Mouse (Mus musculus): Measurements from ENCODE around the gene Olfr613. TPM values are rescaled to one million over a fixed set of nuclear protein-coding genes. Genes with fewer than 3 reads are reported as not detected.
"Not testable (repeated sequence)": the region's sequence is repeated elsewhere in the genome, so short reads cannot be mapped to it uniquely, and the experiment has no call there.

The Olfr613 gene
- polyA plus RNA-seq (2012; rRNA removed) = not detected in 2 replicates

DNA sequence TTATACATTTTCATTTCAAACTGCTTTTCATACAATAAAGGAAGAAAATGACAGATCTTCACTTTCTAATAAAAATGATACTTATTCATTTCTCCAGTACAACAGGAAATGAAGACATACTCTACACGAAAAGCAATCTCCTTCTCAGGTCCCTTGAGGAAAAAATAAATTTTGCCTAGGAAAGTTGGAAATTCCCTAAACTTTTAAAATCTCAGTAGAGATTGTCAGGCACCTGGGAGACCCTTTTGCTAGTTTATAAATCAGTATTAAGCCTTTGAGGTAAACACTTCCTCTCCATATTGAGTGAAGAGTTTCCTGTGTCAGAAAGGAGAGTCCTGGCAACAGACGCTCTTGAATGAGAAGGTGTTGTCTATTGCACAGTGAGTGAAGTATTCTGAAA is at the start of gene Olfr613:
TSS of gene Olfr613 (plus strand) at position 301 of the 400 bp plus-strand sequence.
- H3K27me3 ChIP-seq (ENCODE audit: control insufficient read depth, insufficient read depth, low read length) = no peaks in the 10 kb centered on the region
- no peak within 1 kb of the TSS for H3K4me3 ChIP-seq (ENCODE audit: low read depth, low read length)
- no peaks in the 10 kb centered on the region for H3K36me3 ChIP-seq (ENCODE audit: control insufficient read depth, insufficient read depth, low read length)
- 72% methylated on average over 2 of the region's 2 CpGs for WGBS
- TF ChIP-seq POLR2A (IDR thresholded peaks at IDR 0.05; ENCODE audit: low read depth, low read length) = no peak
- no peak for TF ChIP-seq CTCF (IDR thresholded peaks at IDR 0.05; ENCODE audit: extremely low read depth, insufficient read length, insufficient replicate concordance, low read depth, low read length)
- no peak within 1 kb of the TSS for H3K27ac ChIP-seq (ENCODE audit: insufficient read depth, low read depth, low read length)
- H3K4me1 ChIP-seq (ENCODE audit: control insufficient read depth, insufficient read depth, insufficient read length, low read length) = no peaks in the 10 kb centered on the region

DNA sequence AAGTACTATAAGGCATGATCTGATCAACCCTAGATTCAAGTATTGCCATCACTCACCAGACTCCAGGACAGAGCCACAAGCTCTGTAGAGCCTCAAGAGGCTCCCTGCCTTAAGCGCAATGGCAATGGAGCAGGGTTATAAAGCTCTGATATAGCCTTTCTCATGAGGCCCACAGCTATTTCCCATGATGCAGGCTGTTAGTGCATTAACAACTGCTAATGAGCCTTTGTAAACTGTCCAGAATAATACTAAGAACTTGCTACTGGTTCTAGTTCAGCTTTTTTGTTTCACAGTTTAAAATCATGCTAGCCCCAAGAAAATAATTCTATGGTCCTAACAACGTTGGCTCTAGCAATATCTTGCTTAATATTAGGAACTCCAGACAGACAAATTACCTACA is 35.9 kb upstream of the Olfr613 start, which contains the start of gene Olfr610:
TSS of gene Olfr610 (minus strand) at position 101 of the 400 bp plus-strand sequence.
- WGBS = 80% methylated on average over 2 of the region's 2 CpGs
- no peaks in the 10 kb centered on the region for H3K36me3 ChIP-seq (ENCODE audit: control insufficient read depth, insufficient read depth, low read length)
- H3K4me1 ChIP-seq (ENCODE audit: control insufficient read depth, insufficient read depth, insufficient read length, low read length) = no peaks in the 10 kb centered on the region
- no peak within 1 kb of the TSS for H3K4me3 ChIP-seq (ENCODE audit: low read depth, low read length)
- TF ChIP-seq CTCF (IDR thresholded peaks at IDR 0.05; ENCODE audit: extremely low read depth, insufficient read length, insufficient replicate concordance, low read depth, low read length) (no peak), POLR2A (IDR thresholded peaks at IDR 0.05; ENCODE audit: low read depth, low read length) (no peak)
- H3K27ac ChIP-seq (ENCODE audit: insufficient read depth, low read depth, low read length) = no peak within 1 kb of the TSS
- H3K27me3 ChIP-seq (ENCODE audit: control insufficient read depth, insufficient read depth, low read length) = no peaks in the 10 kb centered on the region

DNA sequence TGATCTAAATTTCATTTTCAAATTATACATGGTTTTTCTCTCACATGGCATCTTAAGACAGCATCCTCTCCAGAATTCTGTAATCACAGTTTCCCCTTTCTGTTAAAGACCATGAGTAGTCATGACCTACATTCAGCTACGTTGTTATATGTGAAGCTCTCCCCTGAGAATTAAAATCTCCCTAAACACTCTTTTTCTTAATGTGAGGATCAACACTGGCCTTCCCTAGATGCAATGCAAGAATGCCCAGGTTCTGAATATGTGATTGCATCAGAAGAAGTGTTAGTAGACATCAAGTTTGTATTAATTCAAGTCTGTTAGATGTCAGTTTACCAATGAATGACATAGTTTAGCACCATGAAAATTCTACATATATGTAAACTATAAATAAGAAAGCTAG is 27.1 kb upstream of the Olfr613 start, which contains the start of gene Olfr611:
TSS of gene Olfr611 (minus strand) at position 101 of the 400 bp plus-strand sequence.
- H3K27ac ChIP-seq (ENCODE audit: insufficient read depth, low read depth, low read length); H3K36me3 ChIP-seq (ENCODE audit: control insufficient read depth, insufficient read depth, low read length); H3K27me3 ChIP-seq (ENCODE audit: control insufficient read depth, insufficient read depth, low read length); H3K4me3 ChIP-seq (ENCODE audit: low read depth, low read length); H3K4me1 ChIP-seq (ENCODE audit: control insufficient read depth, insufficient read depth, insufficient read length, low read length): not testable (repeated sequence)
- WGBS = 49% methylated on average over 1 of the region's 1 CpGs

DNA sequence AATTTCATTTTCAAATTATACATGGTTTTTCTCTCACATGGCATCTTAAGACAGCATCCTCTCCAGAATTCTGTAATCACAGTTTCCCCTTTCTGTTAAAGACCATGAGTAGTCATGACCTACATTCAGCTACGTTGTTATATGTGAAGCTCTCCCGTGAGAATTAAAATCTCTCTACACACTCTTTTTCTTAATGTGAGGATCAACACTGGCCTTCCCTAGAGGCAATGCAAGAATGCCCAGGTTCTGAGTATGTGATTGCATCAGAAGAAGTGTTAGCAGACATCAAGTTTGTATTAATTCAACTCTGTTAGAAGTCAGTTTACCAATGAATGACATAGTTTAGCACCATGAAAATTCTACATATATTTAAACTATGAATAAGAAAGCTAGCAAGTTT is 5.3 kb upstream of the Olfr613 start, which contains the start of gene Olfr612:
TSS of gene Olfr612 (minus strand) at position 101 of the 400 bp plus-strand sequence.
- H3K4me1 ChIP-seq (ENCODE audit: control insufficient read depth, insufficient read depth, insufficient read length, low read length); H3K27ac ChIP-seq (ENCODE audit: insufficient read depth, low read depth, low read length); H3K4me3 ChIP-seq (ENCODE audit: low read depth, low read length); H3K36me3 ChIP-seq (ENCODE audit: control insufficient read depth, insufficient read depth, low read length); H3K27me3 ChIP-seq (ENCODE audit: control insufficient read depth, insufficient read depth, low read length): not testable (repeated sequence)
- WGBS = 79% methylated on average over 2 of the region's 2 CpGs

DNA sequence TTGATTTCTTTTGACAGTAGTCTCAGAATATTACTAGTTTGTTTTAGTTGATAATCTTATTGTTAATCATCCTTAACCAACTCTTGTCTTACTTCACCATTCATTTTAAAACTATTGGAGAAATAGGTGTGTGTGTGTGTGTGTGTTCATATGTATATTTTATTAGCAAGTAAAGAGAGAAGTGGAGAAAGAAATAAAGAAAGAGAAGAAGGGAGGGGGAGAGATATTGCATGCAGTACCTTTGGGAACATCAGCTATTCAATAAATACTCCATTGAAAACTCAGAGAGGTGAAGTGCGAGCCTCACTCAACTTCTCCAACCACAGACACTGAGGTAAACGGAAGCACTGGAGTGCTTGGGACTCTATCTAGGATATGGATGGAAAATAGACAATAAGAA is 7.9 kb downstream of the Olfr613 start, which contains the start of gene Olfr615:
TSS of gene Olfr615 (plus strand) at position 301 of the 400 bp plus-strand sequence.
- 84% methylated on average over 2 of the region's 2 CpGs for WGBS
- TF ChIP-seq CTCF (IDR thresholded peaks at IDR 0.05; ENCODE audit: extremely low read depth, insufficient read length, insufficient replicate concordance, low read depth, low read length) (no peak), POLR2A (IDR thresholded peaks at IDR 0.05; ENCODE audit: low read depth, low read length) (no peak)
- H3K4me3 ChIP-seq (ENCODE audit: low read depth, low read length) = no peak within 1 kb of the TSS
- H3K27ac ChIP-seq (ENCODE audit: insufficient read depth, low read depth, low read length) = no peak within 1 kb of the TSS
- no peaks in the 10 kb centered on the region for H3K36me3 ChIP-seq (ENCODE audit: control insufficient read depth, insufficient read depth, low read length)
- no peaks in the 10 kb centered on the region for H3K4me1 ChIP-seq (ENCODE audit: control insufficient read depth, insufficient read depth, insufficient read length, low read length)
- H3K27me3 ChIP-seq (ENCODE audit: control insufficient read depth, insufficient read depth, low read length) = no peaks in the 10 kb centered on the region

DNA sequence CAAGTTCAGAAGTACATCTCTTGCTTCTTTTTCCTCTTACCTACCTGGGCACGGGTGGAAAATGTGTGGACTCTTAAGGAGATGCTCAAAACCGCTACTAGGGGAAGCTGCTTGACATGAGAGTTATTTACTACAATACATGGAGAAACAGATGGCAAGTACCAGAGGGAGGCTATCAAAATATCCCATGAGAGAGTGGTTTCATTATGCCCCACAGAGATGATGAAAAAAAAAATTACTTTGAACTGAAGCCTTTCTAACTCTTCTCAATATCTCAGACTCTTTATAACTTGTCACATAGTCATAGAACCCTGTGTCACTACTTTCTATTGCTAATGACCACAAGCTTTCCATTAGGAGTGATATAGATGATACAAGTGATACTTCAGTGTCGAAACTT is 21.2 kb downstream of the Olfr613 start, which contains the start of gene Olfr616:
TSS of gene Olfr616 (minus strand) at position 101 of the 400 bp plus-strand sequence.
- Histone ChIP-seq H3K36me3 (ENCODE audit: control insufficient read depth, insufficient read depth, low read length) (no peaks in the 10 kb centered on the region), H3K4me1 (ENCODE audit: control insufficient read depth, insufficient read depth, insufficient read length, low read length) (no peaks in the 10 kb centered on the region), H3K27me3 (ENCODE audit: control insufficient read depth, insufficient read depth, low read length) (no peaks in the 10 kb centered on the region), H3K4me3 (ENCODE audit: low read depth, low read length) (no peak within 1 kb of the TSS), H3K27ac (ENCODE audit: insufficient read depth, low read depth, low read length) (no peak within 1 kb of the TSS)
- TF ChIP-seq POLR2A (IDR thresholded peaks at IDR 0.05; ENCODE audit: low read depth, low read length) (no peak), CTCF (IDR thresholded peaks at IDR 0.05; ENCODE audit: extremely low read depth, insufficient read length, insufficient replicate concordance, low read depth, low read length) (no peak)
- 68% methylated on average over 3 of the region's 3 CpGs for WGBS

DNA sequence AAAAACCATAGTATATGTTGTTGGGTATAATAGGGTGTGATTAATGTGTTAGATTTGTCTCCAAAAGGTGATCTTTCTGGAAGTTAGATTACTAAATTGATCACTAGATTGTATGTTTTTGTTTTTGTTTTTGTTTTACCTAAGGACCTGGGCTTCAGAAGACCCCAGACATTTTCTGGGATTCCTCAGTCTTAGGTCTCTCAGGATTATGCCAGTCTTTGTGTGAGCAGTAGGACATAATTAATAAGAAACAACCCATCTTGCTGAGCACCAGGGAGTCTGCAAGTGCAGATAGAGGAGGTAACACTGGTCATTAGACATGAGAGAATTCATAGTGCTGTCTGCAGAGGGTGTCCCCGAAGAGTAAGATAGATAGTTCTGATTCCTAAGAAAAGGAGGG is 24.9 kb downstream of the Olfr613 start, which contains the start of gene Olfr617:
TSS of gene Olfr617 (plus strand) at position 301 of the 400 bp plus-strand sequence.
- Histone ChIP-seq H3K27me3 (ENCODE audit: control insufficient read depth, insufficient read depth, low read length) (no peaks in the 10 kb centered on the region), H3K4me1 (ENCODE audit: control insufficient read depth, insufficient read depth, insufficient read length, low read length) (no peaks in the 10 kb centered on the region), H3K36me3 (ENCODE audit: control insufficient read depth, insufficient read depth, low read length) (no peaks in the 10 kb centered on the region), H3K4me3 (ENCODE audit: low read depth, low read length) (no peak within 1 kb of the TSS), H3K27ac (ENCODE audit: insufficient read depth, low read depth, low read length) (no peak within 1 kb of the TSS)
- TF ChIP-seq CTCF (IDR thresholded peaks at IDR 0.05; ENCODE audit: extremely low read depth, insufficient read length, insufficient replicate concordance, low read depth, low read length) = no peak
- WGBS = 88% methylated on average over 1 of the region's 1 CpGs

DNA sequence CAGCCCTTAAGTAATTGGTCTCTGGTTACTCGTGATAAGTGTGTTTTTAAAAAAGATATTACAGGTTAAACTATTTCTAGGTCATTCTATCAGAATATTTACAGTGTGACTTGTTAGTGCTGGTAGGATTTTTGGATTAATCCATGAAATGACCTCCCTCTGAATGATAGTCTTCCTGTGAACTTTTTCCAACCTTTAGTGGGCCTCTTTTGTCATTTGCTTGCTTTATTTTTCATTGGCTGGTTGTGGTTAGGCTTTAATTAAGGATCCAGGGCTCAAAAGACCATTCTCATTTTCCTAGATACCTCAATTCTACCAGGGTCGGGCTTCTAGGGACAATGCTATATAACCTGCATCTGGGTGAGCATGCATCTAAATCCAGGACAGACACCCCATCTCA is 41.9 kb downstream of the Olfr613 start, which contains the start of gene Olfr618:
TSS of gene Olfr618 (plus strand) at position 301 of the 400 bp plus-strand sequence.
- TF ChIP-seq CTCF (IDR thresholded peaks at IDR 0.05; ENCODE audit: extremely low read depth, insufficient read length, insufficient replicate concordance, low read depth, low read length) (no peak), POLR2A (IDR thresholded peaks at IDR 0.05; ENCODE audit: low read depth, low read length) (no peak)
- WGBS = 53% methylated on average over 2 of the region's 2 CpGs

More for the DNA sequence above, 41.9 kb downstream of the Olfr613 start, which contains the start of gene Olfr618:
- no peaks in the 10 kb centered on the region for H3K36me3 ChIP-seq (ENCODE audit: control insufficient read depth, insufficient read depth, low read length)
- H3K27ac ChIP-seq (ENCODE audit: insufficient read depth, low read depth, low read length) = no peak within 1 kb of the TSS
- H3K27me3 ChIP-seq (ENCODE audit: control insufficient read depth, insufficient read depth, low read length) = no peaks in the 10 kb centered on the region
- H3K4me1 ChIP-seq (ENCODE audit: control insufficient read depth, insufficient read depth, insufficient read length, low read length) = no peaks in the 10 kb centered on the region
- no peak within 1 kb of the TSS for H3K4me3 ChIP-seq (ENCODE audit: low read depth, low read length)
